Mouse (Mus musculus): Measurements from ENCODE around the gene Dpp6. TPM values are rescaled to one million over a fixed set of nuclear protein-coding genes. Genes with fewer than 3 reads are reported as not detected.

The Dpp6 gene
- polyA plus RNA-seq, 1 experiment from 2014 or later = 26.7 TPM

GRCm38 (mm10) chr5:26985114-26985513, 168.1 kb downstream of the Dpp6 start:
- Histone ChIP-seq H3K4me1 (ENCODE audit: control insufficient read depth, insufficient read depth, low read length) (no peaks in the 10 kb centered on the region), H3K9ac (ENCODE audit: low read length) (no peak overlapping the region), H3K27ac (ENCODE audit: low read depth, low read length) (no peak overlapping the region), H3K4me3 (ENCODE audit: low read depth, low read length) (no peak overlapping the region), H3K4me2 (ENCODE audit: low read length) (no peak overlapping the region), H3K27me3 (replicated peaks; ENCODE audit: control insufficient read depth, insufficient read depth, low read length) (no peaks in the 10 kb centered on the region), H3K36me3 (ENCODE audit: control insufficient read depth, insufficient read depth, low read length) (no peaks in the 10 kb centered on the region), H3K9me3 (replicated peaks; ENCODE audit: control insufficient read depth, low read length) (no peaks in the 10 kb centered on the region)
- DNase-seq (ENCODE audit: low spot score) (no peak), ATAC-seq (no peak)
- 24% methylated on average over 1 of the region's 1 CpGs for WGBS

GRCm38 (mm10) chr5:26991587-26991986, 174.6 kb downstream of the Dpp6 start:
- ATAC-seq = peak; percentile 90
- DNase-seq (ENCODE audit: low spot score) = peak; percentile 76
- 2% methylated on average over 2 of the region's 2 CpGs for WGBS

GRCm38 (mm10) chr5:27003537-27003936, 186.5 kb downstream of the Dpp6 start:
- Histone ChIP-seq H3K27ac (ENCODE audit: low read depth, low read length) (no peak overlapping the region), H3K9me3 (replicated peaks; ENCODE audit: control insufficient read depth, low read length) (no peaks in the 10 kb centered on the region), H3K27me3 (replicated peaks; ENCODE audit: control insufficient read depth, insufficient read depth, low read length) (no peaks in the 10 kb centered on the region), H3K4me1 (ENCODE audit: control insufficient read depth, insufficient read depth, low read length) (no peaks in the 10 kb centered on the region), H3K4me2 (ENCODE audit: low read length) (no peak overlapping the region), H3K4me3 (ENCODE audit: low read depth, low read length) (no peak overlapping the region), H3K9ac (ENCODE audit: low read length) (no peak overlapping the region), H3K36me3 (ENCODE audit: control insufficient read depth, insufficient read depth, low read length) (no peaks in the 10 kb centered on the region)
- ATAC-seq (no peak), DNase-seq (ENCODE audit: low spot score) (no peak)
- WGBS = 97% methylated on average over 7 of the region's 7 CpGs

More at GRCm38 (mm10) chr5:26991587-26991986, 174.6 kb downstream of the Dpp6 start:
- H3K9me3 ChIP-seq (replicated peaks; ENCODE audit: control insufficient read depth, low read length) = no peaks in the 10 kb centered on the region
- no peaks in the 10 kb centered on the region for H3K36me3 ChIP-seq (ENCODE audit: control insufficient read depth, insufficient read depth, low read length)
- H3K9ac ChIP-seq (ENCODE audit: low read length) = no peak overlapping the region
- no peak overlapping the region for H3K27ac ChIP-seq (ENCODE audit: low read depth, low read length)
- H3K4me2 ChIP-seq (ENCODE audit: low read length) = no peak overlapping the region
- peaks cover 13% of the 10 kb centered on the region for H3K4me1 ChIP-seq (ENCODE audit: control insufficient read depth, insufficient read depth, low read length)
- H3K4me3 ChIP-seq (ENCODE audit: low read depth, low read length) = no peak overlapping the region
- H3K27me3 ChIP-seq (replicated peaks; ENCODE audit: control insufficient read depth, insufficient read depth, low read length) = no peaks in the 10 kb centered on the region

GRCm38 (mm10) chr5:27009157-27009556, 192.2 kb downstream of the Dpp6 start:
- Histone ChIP-seq H3K4me3 (ENCODE audit: low read depth, low read length) (no peak overlapping the region), H3K9ac (ENCODE audit: low read length) (no peak overlapping the region), H3K4me1 (ENCODE audit: control insufficient read depth, insufficient read depth, low read length) (no peaks in the 10 kb centered on the region), H3K4me2 (ENCODE audit: low read length) (no peak overlapping the region), H3K36me3 (ENCODE audit: control insufficient read depth, insufficient read depth, low read length) (no peaks in the 10 kb centered on the region), H3K27me3 (replicated peaks; ENCODE audit: control insufficient read depth, insufficient read depth, low read length) (no peaks in the 10 kb centered on the region), H3K9me3 (replicated peaks; ENCODE audit: control insufficient read depth, low read length) (no peaks in the 10 kb centered on the region), H3K27ac (ENCODE audit: low read depth, low read length) (no peak overlapping the region)
- DNase-seq (ENCODE audit: low spot score) = no peak
- ATAC-seq = no peak

- Histone ChIP-seq H3K9me3 (replicated peaks; ENCODE audit: control insufficient read depth, low read length) (no peaks in the 10 kb centered on the region), H3K27me3 (replicated peaks; ENCODE audit: control insufficient read depth, insufficient read depth, low read length) (no peaks in the 10 kb centered on the region), H3K4me2 (ENCODE audit: low read length) (no peak overlapping the region), H3K4me3 (ENCODE audit: low read depth, low read length) (no peak overlapping the region), H3K9ac (ENCODE audit: low read length) (no peak overlapping the region), H3K36me3 (ENCODE audit: control insufficient read depth, insufficient read depth, low read length) (no peaks in the 10 kb centered on the region), H3K4me1 (ENCODE audit: control insufficient read depth, insufficient read depth, low read length) (no peaks in the 10 kb centered on the region), H3K27ac (ENCODE audit: low read depth, low read length) (no peak overlapping the region)
- 85% methylated on average over 5 of the region's 5 CpGs for WGBS
- ATAC-seq = no peak
- no peak for DNase-seq (ENCODE audit: low spot score)
Measured at GRCm38 (mm10) chr5:27010582-27010981, 193.6 kb downstream of the Dpp6 start.

GRCm38 (mm10) chr5:27018314-27018956, 201.4 kb downstream of the Dpp6 start:
- Histone ChIP-seq H3K4me2 (ENCODE audit: low read length) (no peak overlapping the region), H3K9me3 (replicated peaks; ENCODE audit: control insufficient read depth, low read length) (no peaks in the 10 kb centered on the region), H3K27me3 (replicated peaks; ENCODE audit: control insufficient read depth, insufficient read depth, low read length) (no peaks in the 10 kb centered on the region), H3K4me3 (ENCODE audit: low read depth, low read length) (no peak overlapping the region), H3K27ac (ENCODE audit: low read depth, low read length) (no peak overlapping the region), H3K36me3 (ENCODE audit: control insufficient read depth, insufficient read depth, low read length) (no peaks in the 10 kb centered on the region), H3K4me1 (ENCODE audit: control insufficient read depth, insufficient read depth, low read length) (no peaks in the 10 kb centered on the region), H3K9ac (ENCODE audit: low read length) (no peak overlapping the region)
- DNase-seq (ENCODE audit: low spot score) (peak; percentile 14), ATAC-seq (no peak)
- WGBS = 53% methylated on average over 3 of the region's 3 CpGs

GRCm38 (mm10) chr5:27028611-27029010, 211.6 kb downstream of the Dpp6 start:
- Histone ChIP-seq H3K9me3 (replicated peaks; ENCODE audit: control insufficient read depth, low read length) (no peaks in the 10 kb centered on the region), H3K4me2 (ENCODE audit: low read length) (no peak overlapping the region), H3K4me1 (ENCODE audit: control insufficient read depth, insufficient read depth, low read length) (no peaks in the 10 kb centered on the region), H3K4me3 (ENCODE audit: low read depth, low read length) (no peak overlapping the region), H3K9ac (ENCODE audit: low read length) (no peak overlapping the region), H3K36me3 (ENCODE audit: control insufficient read depth, insufficient read depth, low read length) (no peaks in the 10 kb centered on the region), H3K27me3 (replicated peaks; ENCODE audit: control insufficient read depth, insufficient read depth, low read length) (no peaks in the 10 kb centered on the region), H3K27ac (ENCODE audit: low read depth, low read length) (no peak overlapping the region)
- DNase-seq (ENCODE audit: low spot score) = no peak
- 38% methylated on average over 1 of the region's 1 CpGs for WGBS
- ATAC-seq = no peak

GRCm38 (mm10) chr5:27029784-27030183, 212.8 kb downstream of the Dpp6 start:
- Histone ChIP-seq H3K27ac (ENCODE audit: low read depth, low read length) (no peak overlapping the region), H3K9ac (ENCODE audit: low read length) (no peak overlapping the region), H3K4me3 (ENCODE audit: low read depth, low read length) (no peak overlapping the region), H3K36me3 (ENCODE audit: control insufficient read depth, insufficient read depth, low read length) (no peaks in the 10 kb centered on the region), H3K27me3 (replicated peaks; ENCODE audit: control insufficient read depth, insufficient read depth, low read length) (no peaks in the 10 kb centered on the region), H3K9me3 (replicated peaks; ENCODE audit: control insufficient read depth, low read length) (no peaks in the 10 kb centered on the region), H3K4me2 (ENCODE audit: low read length) (no peak overlapping the region), H3K4me1 (ENCODE audit: control insufficient read depth, insufficient read depth, low read length) (no peaks in the 10 kb centered on the region)
- ATAC-seq (no peak), DNase-seq (ENCODE audit: low spot score) (peak; percentile 69)
- WGBS = 10% methylated on average over 5 of the region's 5 CpGs

- no peak overlapping the region for H3K27ac ChIP-seq (ENCODE audit: low read depth, low read length)
- no peak for ATAC-seq
- no peaks in the 10 kb centered on the region for H3K4me1 ChIP-seq (ENCODE audit: control insufficient read depth, insufficient read depth, low read length)
- H3K9me3 ChIP-seq (replicated peaks; ENCODE audit: control insufficient read depth, low read length) = no peaks in the 10 kb centered on the region
- H3K27me3 ChIP-seq (replicated peaks; ENCODE audit: control insufficient read depth, insufficient read depth, low read length) = no peaks in the 10 kb centered on the region
- WGBS = 65% methylated on average over 4 of the region's 4 CpGs
- H3K36me3 ChIP-seq (ENCODE audit: control insufficient read depth, insufficient read depth, low read length) = no peaks in the 10 kb centered on the region
- no peak for DNase-seq (ENCODE audit: low spot score)
- no peak overlapping the region for H3K4me2 ChIP-seq (ENCODE audit: low read length)
- no peak overlapping the region for H3K4me3 ChIP-seq (ENCODE audit: low read depth, low read length)
- H3K9ac ChIP-seq (ENCODE audit: low read length) = no peak overlapping the region
Measured at GRCm38 (mm10) chr5:27034858-27035257, 217.9 kb downstream of the Dpp6 start.

Data from forebrain, embryonic 14.5 days (tissue).